Mouse (Mus musculus) myocyte (in vitro differentiated cells): ENCODE data around the gene Mon2.

Experiments
- MAX ChIP-seq: IDR thresholded peaks from one replicate; pipeline ENCODE4 v1.6.1; 2011; ENCODE audit warnings: low read depth, mild to moderate bottlenecking, control low read depth
- MYOD1 ChIP-seq, 3 experiments: IDR thresholded peaks; one replicate each; pipeline ENCODE4 v1.6.1; 2011; ENCODE audit warnings: control low read depth in 2 of 3, low read depth in 2 of 3, mild to moderate bottlenecking in 2 of 3, moderate library complexity in 1 of 3; ENCODE audit not compliant: insufficient read length in 2 of 3, control insufficient read depth in 1 of 3
- MYOG ChIP-seq, 3 experiments: IDR thresholded peaks; one replicate each; pipeline ENCODE4 v1.6.1; 2011; ENCODE audit warnings: control low read depth in 2 of 3, low read depth in 2 of 3, mild to moderate bottlenecking in 2 of 3; ENCODE audit not compliant: insufficient read length in 2 of 3, control insufficient read depth in 1 of 3, insufficient read depth in 1 of 3
- POLR2A ChIP-seq: IDR thresholded peaks from one replicate; pipeline ENCODE4 v1.6.1; 2011; ENCODE audit warnings: low read depth, mild to moderate bottlenecking, control low read depth, moderate library complexity; ENCODE audit not compliant: insufficient read length
- POLR2AphosphoS2 ChIP-seq: IDR thresholded peaks from one replicate; pipeline ENCODE4 v1.6.1; 2011; ENCODE audit warnings: low read depth, control low read depth; ENCODE audit not compliant: insufficient read length
- REST ChIP-seq: IDR thresholded peaks from one replicate; pipeline ENCODE4 v1.6.1; 2011; ENCODE audit warnings: mild to moderate bottlenecking, control low read depth, moderate library complexity; ENCODE audit not compliant: insufficient read depth, insufficient read length
- SRF ChIP-seq: IDR thresholded peaks from one replicate; pipeline ENCODE4 v1.6.1; 2011; ENCODE audit warnings: low read depth; ENCODE audit not compliant: control insufficient read depth, insufficient read length
- TCF12 ChIP-seq: IDR thresholded peaks from one replicate; pipeline ENCODE4 v1.6.1; 2011; ENCODE audit warnings: mild to moderate bottlenecking, control low read depth; ENCODE audit not compliant: poor library complexity, insufficient read depth, severe bottlenecking
- USF1 ChIP-seq: IDR thresholded peaks from one replicate; pipeline ENCODE4 v1.6.1; 2011; ENCODE audit warnings: low read depth, mild to moderate bottlenecking, control low read depth, moderate library complexity

DNA sequence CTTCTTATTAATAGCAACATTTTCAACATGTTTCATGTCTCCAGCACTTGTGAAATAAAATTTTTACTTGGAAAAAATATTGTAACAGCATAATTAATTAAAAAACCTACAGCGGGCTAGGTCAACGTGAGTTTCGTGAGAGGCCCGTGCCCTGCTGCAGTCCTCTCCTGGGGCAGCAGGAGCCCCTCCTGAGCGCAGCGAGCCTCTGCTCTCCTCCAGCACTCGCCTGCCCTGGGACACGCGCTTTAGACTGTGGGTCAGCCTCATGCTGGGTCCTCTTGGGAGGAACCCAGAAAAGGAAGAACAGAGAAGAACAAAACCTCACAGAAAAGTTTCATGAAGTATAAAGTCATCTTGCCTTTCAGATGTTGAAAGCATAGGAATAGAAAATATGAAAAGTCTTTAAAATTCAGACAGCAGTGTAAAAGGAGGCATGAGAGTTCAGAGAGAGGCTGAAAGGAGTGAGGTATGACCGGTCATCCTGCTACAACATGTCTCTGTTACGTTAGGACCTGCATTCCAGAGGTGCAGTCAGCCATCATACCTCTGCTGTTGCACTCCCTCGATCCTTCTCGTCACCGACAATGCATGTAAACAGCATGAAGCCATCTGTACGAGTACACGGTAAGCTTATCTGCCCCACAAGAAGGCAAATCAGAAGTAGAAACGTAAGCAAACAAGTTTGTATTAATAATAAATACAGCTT is 81.8 kb downstream of the Mon2 start:
- no peak for TF ChIP-seq TCF12
- TF ChIP-seq POLR2AphosphoS2, result no peak
- TF ChIP-seq USF1, result no peak
- TF ChIP-seq MYOD1 (IDR thresholded peaks at IDR 0.05; ENCODE audit: control insufficient read depth in 1 of 3, insufficient read length in 2 of 3, low read depth in 2 of 3), result no peak
- TF ChIP-seq SRF, result no peak
- TF ChIP-seq MYOG (IDR thresholded peaks at IDR 0.05; ENCODE audit: control insufficient read depth in 1 of 3, insufficient read depth in 1 of 3, insufficient read length in 2 of 3, low read depth in 2 of 3), result no peak
- no peak for TF ChIP-seq POLR2A
- TF ChIP-seq MAX, result no peak
- TF ChIP-seq REST, result no peak
